Mouse (Mus musculus) midbrain, embryonic 11.5 days (tissue): Measurements from ENCODE around the gene Krtap8-1. TPM values are rescaled to one million over a fixed set of nuclear protein-coding genes. Genes with fewer than 3 reads are reported as not detected.
A peak's percentile ranks its signal among the peaks of the same experiment; 100 is the strongest.

Experiments used
- ATAC-seq: fragments of 200-750 bp; cut with Nextera tagmentation; 2 replicates; pipeline ENCODE4 v1.8.0; 2017; ENCODE audit warnings: moderate TSS enrichment, moderate library complexity; ENCODE audit not compliant: low FRiP score
- DNase-seq: peaks from one replicate; pipeline ENCODE4 v3.0.0; 2015; ENCODE audit warnings: low spot score; ENCODE audit errors: missing footprints
- H3K27ac ChIP-seq: fragments of 300-500 bp; sonication (generic); 2 replicates; pipeline ENCODE4 v1.5.1; 2014; ENCODE audit warnings: low read depth, low read length
- H3K27me3 ChIP-seq: fragments of 300-500 bp; sonication (generic); 2 replicates; pipeline ENCODE4 v1.6.1; 2014; ENCODE audit warnings: mild to moderate bottlenecking, low read length, moderate library complexity, mixed read lengths; ENCODE audit not compliant: control insufficient read depth, insufficient read depth
- H3K36me3 ChIP-seq: fragments of 300-500 bp; sonication (generic); 2 replicates; pipeline ENCODE4 v1.6.1; 2014; ENCODE audit warnings: mild to moderate bottlenecking, low read length, moderate library complexity, mixed read lengths; ENCODE audit not compliant: control insufficient read depth, insufficient read depth
- H3K4me1 ChIP-seq: fragments of 300-500 bp; sonication (generic); 2 replicates; pipeline ENCODE4 v1.6.1; 2014; ENCODE audit warnings: low read length; ENCODE audit not compliant: control insufficient read depth, insufficient read depth
- H3K4me2 ChIP-seq: fragments of 300-500 bp; sonication (generic); 2 replicates; pipeline ENCODE4 v1.6.1; 2014; ENCODE audit warnings: mild to moderate bottlenecking, moderate library complexity
- H3K4me3 ChIP-seq: fragments of 300-500 bp; sonication (generic); 2 replicates; pipeline ENCODE4 v1.5.1; 2014; ENCODE audit warnings: low read depth, low read length
- H3K9ac ChIP-seq: fragments of 300-500 bp; sonication (generic); 2 replicates; pipeline ENCODE4 v1.6.1; 2014; ENCODE audit warnings: low read length
- H3K9me3 ChIP-seq: fragments of 300-500 bp; sonication (generic); 2 replicates; pipeline ENCODE4 v1.6.1; 2016; ENCODE audit warnings: low read length; ENCODE audit not compliant: control insufficient read depth
- WGBS: fragments of 180-500 bp; shearing (Covaris S2); extraction: QIAGEN DNeasy Blood & Tissue Kit; methylation state at CpG from one replicate; pipeline ENCODE4 v1.1.7; 2014; 5-methylcytosine and 5-hydroxymethylcytosine counted together
- polyA plus RNA-seq: library from polyadenylated mRNA; unstranded; fragments of >200 nt; fragmentation: Nextera tagmentation; extraction: Ambion mirVana; gene quantifications from 2 replicates; pipeline ENCODE4 v1.2.1, GENCODE M21; 2014

Gene Krtap8-1
- not detected in 2 replicates for polyA plus RNA-seq

- H3K36me3 ChIP-seq: no peaks in the 10 kb centered on the region
- H3K9ac ChIP-seq: no peak within 1 kb of the TSS
- H3K27me3 ChIP-seq: no peaks in the 10 kb centered on the region
- no peak within 1 kb of the TSS for H3K4me2 ChIP-seq
- no peak within 1 kb of the TSS for H3K27ac ChIP-seq
- no peaks in the 10 kb centered on the region for H3K4me1 ChIP-seq
- DNase-seq: no peak
- H3K9me3 ChIP-seq: no peaks in the 10 kb centered on the region
- H3K4me3 ChIP-seq: no peak within 1 kb of the TSS
- ATAC-seq: no peak
- WGBS: 90% methylated on average over 7 of the region's 7 CpGs
These were observed at the start of gene Krtap8-1 for GRCm38 (mm10) chr16:89487852-89488251. TSS of gene Krtap8-1 (minus strand) at chr16:89487952.

DNA sequence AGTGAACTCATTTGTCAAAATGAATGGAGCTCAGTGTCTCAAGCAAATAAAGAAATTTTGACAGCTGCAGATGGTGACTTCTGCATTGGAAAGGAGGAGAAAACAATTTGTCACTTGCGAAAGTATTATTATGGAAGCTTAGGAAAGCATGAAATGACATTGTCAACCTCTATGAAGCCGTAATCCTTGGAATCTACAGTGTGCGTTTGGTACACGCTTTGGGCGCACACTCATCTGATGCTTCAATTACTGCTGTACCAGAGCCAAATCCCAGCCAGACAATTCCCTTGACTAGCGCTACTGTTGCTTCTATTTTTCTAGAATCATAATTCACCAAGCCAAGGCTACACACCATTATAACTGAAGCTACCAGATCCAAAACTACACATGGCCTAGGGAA, 49.6 kb upstream of the Krtap8-1 start:
- Histone ChIP-seq H3K9ac (no peak overlapping the region), H3K4me1 (no peaks in the 10 kb centered on the region; the same call in 1 of the 2 replicates), H3K4me3 (no peak overlapping the region), H3K4me2 (no peak overlapping the region), H3K27me3 (no peaks in the 10 kb centered on the region), H3K27ac (no peak overlapping the region), H3K36me3 (no peaks in the 10 kb centered on the region), H3K9me3 (no peaks in the 10 kb centered on the region)
- 93% methylated on average over 6 of the region's 6 CpGs for WGBS
- ATAC-seq: no peak
- no peak for DNase-seq

DNA sequence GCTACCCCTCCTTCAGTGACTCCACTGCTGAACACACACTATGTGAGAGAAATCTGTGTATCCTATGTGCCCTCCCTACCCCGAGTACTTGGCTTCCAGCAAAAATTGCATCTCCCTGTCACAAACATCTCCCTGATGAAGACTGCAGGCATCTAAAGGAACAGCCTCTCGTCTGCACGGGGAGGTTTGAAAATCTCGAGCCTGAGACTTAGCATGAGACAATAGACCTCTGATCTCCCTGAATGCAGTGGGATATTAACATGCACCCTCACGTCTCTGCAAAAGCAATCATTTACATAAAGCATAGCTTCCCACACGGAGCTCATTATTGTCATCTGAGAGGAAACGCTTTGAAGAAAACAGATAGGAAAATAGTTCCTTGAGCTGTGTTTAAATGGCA, 42.8 kb upstream of the Krtap8-1 start:
- H3K4me1 ChIP-seq: peaks cover 21% of the 10 kb centered on the region
- peak; percentile 87 for ATAC-seq
- H3K9me3 ChIP-seq: no peaks in the 10 kb centered on the region
- H3K27ac ChIP-seq: peak overlapping the region; percentile 80
- peak overlapping the region; percentile 3; the same call in 1 of the 2 replicates for H3K4me2 ChIP-seq
- H3K4me3 ChIP-seq: no peak overlapping the region
- no peaks in the 10 kb centered on the region for H3K27me3 ChIP-seq
- WGBS: 13% methylated on average over 7 of the region's 7 CpGs
- DNase-seq: peak; percentile 87
- H3K36me3 ChIP-seq: no peaks in the 10 kb centered on the region
- H3K9ac ChIP-seq: no peak overlapping the region; the same call in 1 of the 2 replicates

- H3K4me2 ChIP-seq: no peak overlapping the region
- H3K27ac ChIP-seq: peak overlapping the region; percentile 80
- ATAC-seq (peak; percentile 70), DNase-seq (peak; percentile 90)
- H3K9me3 ChIP-seq: no peaks in the 10 kb centered on the region
- no peak overlapping the region for H3K4me3 ChIP-seq
- H3K4me1 ChIP-seq: peaks cover 21% of the 10 kb centered on the region
- H3K9ac ChIP-seq: no peak overlapping the region; the same call in 1 of the 2 replicates
- 58% methylated on average over 7 of the region's 7 CpGs for WGBS
- no peaks in the 10 kb centered on the region for H3K36me3 ChIP-seq
- H3K27me3 ChIP-seq: no peaks in the 10 kb centered on the region
These were observed 42.1 kb upstream of the Krtap8-1 start for GRCm38 (mm10) chr16:89529846-89530245.

DNA sequence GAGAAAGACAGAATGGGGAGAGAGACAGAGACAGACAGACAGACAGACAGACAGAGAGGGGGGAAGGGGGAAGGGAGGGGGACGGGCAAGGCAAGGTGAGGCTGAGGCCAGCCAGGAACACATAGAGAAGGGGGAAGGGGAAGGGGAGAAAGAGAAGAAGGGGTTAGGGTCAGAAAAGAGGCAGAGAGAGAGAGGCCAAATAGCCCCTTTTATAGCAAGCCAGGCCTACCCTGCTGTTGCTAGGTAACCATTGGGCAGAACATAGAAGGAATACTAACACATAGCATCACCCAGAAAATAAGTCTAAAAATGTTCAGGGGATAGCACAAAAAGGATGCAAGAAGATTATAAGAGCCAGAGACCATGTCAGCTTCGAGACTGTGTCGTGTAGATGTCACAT, 40.6 kb upstream of the Krtap8-1 start:
- DNase-seq: no peak
- Histone ChIP-seq H3K27ac (peak overlapping the region; percentile 14; the same call in 1 of the 2 replicates), H3K4me1 (peaks cover 21% of the 10 kb centered on the region), H3K36me3 (no peaks in the 10 kb centered on the region), H3K4me2 (no peak overlapping the region), H3K9ac (no peak overlapping the region), H3K9me3 (no peaks in the 10 kb centered on the region), H3K4me3 (no peak overlapping the region), H3K27me3 (no peaks in the 10 kb centered on the region)
- WGBS: 43% methylated on average over 3 of the region's 3 CpGs
- ATAC-seq: peak; percentile 40

GRCm38 (mm10) chr16:89520996-89521395, 33.2 kb upstream of the Krtap8-1 start:
- H3K36me3 ChIP-seq: no peaks in the 10 kb centered on the region
- H3K4me2 ChIP-seq: no peak overlapping the region
- H3K4me3 ChIP-seq: no peak overlapping the region
- no peak for ATAC-seq
- no peaks in the 10 kb centered on the region for H3K9me3 ChIP-seq
- no peak for DNase-seq
- WGBS: 95% methylated on average over 4 of the region's 4 CpGs
- H3K27me3 ChIP-seq: no peaks in the 10 kb centered on the region
- H3K4me1 ChIP-seq: no peaks in the 10 kb centered on the region
- H3K9ac ChIP-seq: no peak overlapping the region
- H3K27ac ChIP-seq: no peak overlapping the region

DNA sequence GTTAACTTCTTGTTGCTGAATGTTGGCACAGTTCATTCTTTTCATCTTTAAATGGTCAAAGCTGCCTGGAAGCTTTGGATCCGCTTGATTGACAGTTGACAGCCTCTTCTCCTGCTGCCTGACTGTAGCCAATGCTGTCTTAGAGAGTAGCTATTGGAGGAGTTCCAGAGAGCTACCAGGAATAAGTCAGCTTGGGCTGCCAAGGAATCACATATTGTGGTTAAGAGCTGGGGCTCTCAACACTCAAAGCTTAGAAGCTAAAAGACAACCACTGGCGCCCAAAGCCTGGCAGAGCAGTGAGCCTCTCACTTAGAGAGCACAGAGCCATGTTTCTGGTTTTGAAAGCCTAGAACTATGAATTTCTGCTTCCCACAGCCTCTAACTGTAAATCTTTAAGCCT, 32.8 kb upstream of the Krtap8-1 start:
- no peak for DNase-seq
- Histone ChIP-seq H3K4me1 (no peaks in the 10 kb centered on the region), H3K27ac (no peak overlapping the region), H3K4me3 (no peak overlapping the region), H3K27me3 (no peaks in the 10 kb centered on the region), H3K4me2 (no peak overlapping the region), H3K36me3 (no peaks in the 10 kb centered on the region), H3K9ac (no peak overlapping the region), H3K9me3 (no peaks in the 10 kb centered on the region)
- ATAC-seq: no peak
- WGBS: 90% methylated on average over 2 of the region's 2 CpGs

- ATAC-seq (no peak), DNase-seq (no peak)
- H3K4me2 ChIP-seq: no peak overlapping the region
- H3K9ac ChIP-seq: no peak overlapping the region
- no peaks in the 10 kb centered on the region for H3K27me3 ChIP-seq
- H3K9me3 ChIP-seq: no peaks in the 10 kb centered on the region
- 93% methylated on average over 6 of the region's 6 CpGs for WGBS
- no peaks in the 10 kb centered on the region for H3K36me3 ChIP-seq
- no peak overlapping the region for H3K4me3 ChIP-seq
- no peaks in the 10 kb centered on the region for H3K4me1 ChIP-seq
- H3K27ac ChIP-seq: no peak overlapping the region
These were observed 32.3 kb upstream of the Krtap8-1 start for GRCm38 (mm10) chr16:89520091-89520490.

- Histone ChIP-seq H3K9ac (no peak overlapping the region), H3K9me3 (no peaks in the 10 kb centered on the region), H3K27ac (no peak overlapping the region)
These were observed 29.9 kb upstream of the Krtap8-1 start for GRCm38 (mm10) chr16:89517635-89518034.

More at GRCm38 (mm10) chr16:89517635-89518034, 29.9 kb upstream of the Krtap8-1 start:
- H3K4me2 ChIP-seq: no peak overlapping the region
- H3K36me3 ChIP-seq: no peaks in the 10 kb centered on the region
- no peaks in the 10 kb centered on the region for H3K4me1 ChIP-seq
- DNase-seq: no peak
- WGBS: 64% methylated on average over 9 of the region's 9 CpGs
- no peak overlapping the region for H3K4me3 ChIP-seq
- peak; percentile 76 for ATAC-seq
- H3K27me3 ChIP-seq: no peaks in the 10 kb centered on the region
